In genomic region chr11:95384973-95385320, GRCm38 (mm10) we compare ENCODE assay signal across 8 mouse cellular contexts. TPM values are rescaled to one million over a fixed set of nuclear protein-coding genes. Genes with fewer than 3 reads are reported as not detected.
A peak's percentile ranks its signal among the peaks of the same experiment; 100 is the strongest.
DNase-seq lines count a peak whose midpoint lies in the region; ATAC-seq and TF ChIP-seq lines count a peak whose summit lies in the region.

No protein-coding gene starts in this region.

- under 1% methylated on average over 14 of the region's 14 CpGs for WGBS in heart, embryonic 11.5 days (ENCODE audit: insufficient replicate concordance)
- WGBS in forebrain, embryonic 14.5 days = 0% methylated on average over 14 of the region's 14 CpGs
- under 1% methylated on average over 14 of the region's 14 CpGs for WGBS in liver, embryonic 14.5 days (ENCODE audit: insufficient replicate concordance)

- peak overlapping the region; percentile 87 for H3K4me3 ChIP-seq in heart, embryonic 11.5 days (ENCODE audit: low read depth, low read length)
- peak overlapping the region; percentile 67 to 98 (median 79) for H3K4me3 ChIP-seq in CH12.LX (replicated peaks in 1 of 3; ENCODE audit: low read depth in 2 of 3, low read length in 2 of 3, poor library complexity in 1 of 3)
- H3K4me3 ChIP-seq in forebrain, embryonic 14.5 days (ENCODE audit: low read depth, low read length) = peak overlapping the region; percentile 84
- H3K4me3 ChIP-seq in liver, embryonic 14.5 days (ENCODE audit: insufficient read depth in 1 of 2, low read depth in 2 of 2, low read length in 2 of 2) = peak overlapping the region; percentile 82 to 97

- TF ChIP-seq EP300 in CH12.LX (IDR thresholded peaks at IDR 0.05; ENCODE audit: low read length) = no peak
- no peak for TF ChIP-seq EP300 in liver, embryonic 14.5 days (IDR thresholded peaks at IDR 0.05; ENCODE audit: low read depth)

- H3K27me3 ChIP-seq in heart, embryonic 11.5 days (ENCODE audit: control insufficient read depth, insufficient read depth, low read length) = no peaks in the 10 kb centered on the region
- peaks cover 19% of the 10 kb centered on the region for H3K27me3 ChIP-seq in CH12.LX (replicated peaks)
- no peaks in the 10 kb centered on the region for H3K27me3 ChIP-seq in forebrain, embryonic 14.5 days (replicated peaks; ENCODE audit: control insufficient read depth, insufficient read depth, low read length)
- no peaks in the 10 kb centered on the region for H3K27me3 ChIP-seq in liver, embryonic 14.5 days (ENCODE audit: control insufficient read depth, insufficient read depth, low read length)

- H3K4me1 ChIP-seq in heart, embryonic 11.5 days (ENCODE audit: control insufficient read depth, insufficient read depth, low read length) = peaks cover 5% of the 10 kb centered on the region
- H3K4me1 ChIP-seq in CH12.LX (ENCODE audit: control insufficient read depth in 1 of 2, insufficient read depth in 2 of 2) = peaks cover 3 to 17% of the 10 kb centered on the region in 2 experiments
- peaks cover 7% of the 10 kb centered on the region; the same call in 1 of the 2 replicates for H3K4me1 ChIP-seq in forebrain, embryonic 14.5 days (ENCODE audit: control insufficient read depth, insufficient read depth, low read length)
- H3K4me1 ChIP-seq in liver, embryonic 14.5 days (replicated peaks; ENCODE audit: control insufficient read depth in 2 of 2, insufficient read depth in 2 of 2, low read length in 1 of 2) = peaks cover 11 to 12% of the 10 kb centered on the region in 2 experiments

- H3K4me2 ChIP-seq in heart, embryonic 11.5 days = peak overlapping the region; percentile 60
- peak overlapping the region; percentile 84 for H3K4me2 ChIP-seq in CH12.LX (ENCODE audit: insufficient read depth, low read depth, poor library complexity, severe bottlenecking)
- H3K4me2 ChIP-seq in forebrain, embryonic 14.5 days (ENCODE audit: low read length) = peak overlapping the region; percentile 51
- H3K4me2 ChIP-seq in liver, embryonic 14.5 days (ENCODE audit: low read depth) = peak overlapping the region; percentile 87

- dilution Hi-C loops in CH12.LX (cut with MboI; ENCODE audit: extremely low pct_ligation_motif_present, extremely low pct_unique_long_range_greater_than_20kb, low sequenced_read_pairs) = no loop called here

- in situ Hi-C loops in CH12.LX (cut with MboI; ENCODE audit: low pct_ligation_motif_present, low pct_unique_long_range_greater_than_20kb, low sequenced_read_pairs) = loop anchor here (25.0 kb wide), 1 partner anchor 277 kb away; the partner anchor contains the start of gene Phb

- H3K79me2 ChIP-seq in CH12.LX (replicated peaks; ENCODE audit: control insufficient read depth, extremely low read depth, insufficient read depth, poor library complexity, severe bottlenecking) = peaks cover 14% of the 10 kb centered on the region

- no peak for TF ChIP-seq RAD21 in CH12.LX (IDR thresholded peaks at IDR 0.05; ENCODE audit: low read depth, low read length)

- H3K27ac ChIP-seq in heart, embryonic 11.5 days (ENCODE audit: low read depth, low read length) = peak overlapping the region; percentile 90
- H3K27ac ChIP-seq in CH12.LX (ENCODE audit: insufficient read depth, low read depth) = peak overlapping the region; percentile 59
- H3K27ac ChIP-seq in forebrain, embryonic 14.5 days (ENCODE audit: low read depth, low read length) = peak overlapping the region; percentile 91
- peak overlapping the region; percentile 53 for H3K27ac ChIP-seq in liver, embryonic 14.5 days

- no peak for ATAC-seq in heart, embryonic 11.5 days (replicated peaks; ENCODE audit: insufficient number of reproducible peaks, low FRiP score, low TSS enrichment)
- peak; percentile 29 for ATAC-seq in forebrain, embryonic 14.5 days
- ATAC-seq in liver, embryonic 14.5 days (ENCODE audit: insufficient read depth) = no peak; the same call in 1 of the 2 replicates

- peaks cover 18% of the 10 kb centered on the region for H3K36me3 ChIP-seq in heart, embryonic 11.5 days (ENCODE audit: control insufficient read depth, insufficient read depth, low read length)
- H3K36me3 ChIP-seq in CH12.LX (replicated peaks in 1 of 2; ENCODE audit: control insufficient read depth in 1 of 2, insufficient read depth in 1 of 2, low read length in 1 of 2) = peaks cover 31 to 39% of the 10 kb centered on the region in 2 experiments
- peaks cover 35% of the 10 kb centered on the region for H3K36me3 ChIP-seq in forebrain, embryonic 14.5 days (ENCODE audit: control insufficient read depth, insufficient read depth, low read length)
- peaks cover 28% of the 10 kb centered on the region for H3K36me3 ChIP-seq in liver, embryonic 14.5 days (replicated peaks; ENCODE audit: control insufficient read depth, insufficient read depth, low read depth)

- no peak for TF ChIP-seq POLR2A in CH12.LX (IDR thresholded peaks at IDR 0.05; ENCODE audit: low read depth, low read length)

- no peak for TF ChIP-seq CTCF in CH12.LX (conservative IDR thresholded peaks at IDR 0.05 in 1 of 2, IDR thresholded peaks at IDR 0.05 in 1 of 2; ENCODE audit: low read depth in 2 of 2, low read length in 2 of 2)
- no peak for TF ChIP-seq CTCF in liver, embryonic 14.5 days (IDR thresholded peaks at IDR 0.05; ENCODE audit: low read depth)

- H3K9ac ChIP-seq in heart, embryonic 11.5 days (ENCODE audit: low read depth, low read length) = peak overlapping the region; percentile 93
- peak overlapping the region; percentile 96 for H3K9ac ChIP-seq in CH12.LX (ENCODE audit: insufficient read depth, low read depth)
- H3K9ac ChIP-seq in forebrain, embryonic 14.5 days (ENCODE audit: low read length) = peak overlapping the region; percentile 92
- peak overlapping the region; percentile 82 for H3K9ac ChIP-seq in liver, embryonic 14.5 days (replicated peaks)

- DNase-seq in heart, adult 8-10 months (ENCODE audit: low spot score) = no peak
- DNase-seq in CH12.LX (ENCODE audit: extremely low read depth) = no peak
- no peak for DNase-seq in forebrain, embryonic 14.5 days (ENCODE audit: low spot score)
- no peak for DNase-seq in liver, embryonic 14.5 days (ENCODE audit: low read depth in 3 of 3, low spot score in 3 of 3)
- no peak for DNase-seq in adrenal gland, postnatal 36 days
- DNase-seq in urinary bladder, postnatal 36 days (ENCODE audit: low spot score in 2 of 2) = no peak
- DNase-seq in B cell, adult 2 months = no peak

- no peaks in the 10 kb centered on the region for H3K9me3 ChIP-seq in heart, embryonic 11.5 days (replicated peaks; ENCODE audit: control insufficient read depth, low read length)
- H3K9me3 ChIP-seq in CH12.LX (replicated peaks; ENCODE audit: low read length) = no peaks in the 10 kb centered on the region
- no peaks in the 10 kb centered on the region for H3K9me3 ChIP-seq in forebrain, embryonic 14.5 days (replicated peaks; ENCODE audit: control insufficient read depth, low read length)
- no peaks in the 10 kb centered on the region for H3K9me3 ChIP-seq in liver, embryonic 14.5 days (ENCODE audit: control insufficient read depth, low read length)

TF ChIP-seq in CH12.LX, 34 proteins besides CTCF, POLR2A, EP300 and RAD21:
- TF ChIP-seq NELFE (IDR thresholded peaks at IDR 0.05; ENCODE audit: low read depth, low read length) (0 out of 2 replicates have a peak, but pooled peaks have one; percentile 56), USF1 (IDR thresholded peaks at IDR 0.05; ENCODE audit: low read depth, low read length) (no peak)

RNA-seq across cellular contexts. Expression of gene Slc35b1, which starts 0.5 kb away (rescaled TPM):
- 92.4 and 95.9 TPM in 2 replicates for polyA plus RNA-seq in heart, embryonic 11.5 days (2014; fragmentation: Nextera tagmentation; extraction: Ambion mirVana)
- 10 to 100 TPM; 35.4 to 42.2 (median 36.5) TPM for total RNA-seq in heart, adult 8-10 months (2022)
- total RNA-seq in CH12.LX (2012; rRNA removed) = 47.0 and 74.9 TPM in 2 replicates
- 75.1 and 76.4 TPM in 2 replicates for total RNA-seq in CH12.LX (2014; rRNA removed)
- polyA plus RNA-seq in CH12.LX (2012; ENCODE audit: insufficient read length, low read depth) = 119 and 125 TPM in 2 replicates
- polyA plus RNA-seq in forebrain, embryonic 14.5 days (2014; fragmentation: Nextera tagmentation; extraction: Ambion mirVana) = 168 and 174 TPM in 2 replicates
- polyA plus RNA-seq in liver, embryonic 14.5 days (2012; rRNA removed) = 24.1 and 24.6 TPM in 2 replicates
- 37.4 and 44.9 TPM in 2 replicates for polyA plus RNA-seq in liver, embryonic 14.5 days (2014; fragmentation: Nextera tagmentation; extraction: Ambion mirVana)
- 10 to 100 TPM; 70.3 to 75.0 TPM for total RNA-seq in adrenal gland, postnatal 36 days (2021)

RNA-seq across cellular contexts. Expression of gene Spop, which starts 28.9 kb away (rescaled TPM):
- 81.2 and 82.3 TPM in 2 replicates for polyA plus RNA-seq in heart, embryonic 11.5 days (2014; fragmentation: Nextera tagmentation; extraction: Ambion mirVana)
- 100 to 1,000 TPM; 159 to 184 (median 160) TPM for total RNA-seq in heart, adult 8-10 months (2022)
- total RNA-seq in CH12.LX (2012; rRNA removed) (42.7 and 45.7 TPM in 2 replicates), CH12.LX (2014; rRNA removed) (51.9 and 60.6 TPM in 2 replicates)
- 91.8 and 103 TPM in 2 replicates for polyA plus RNA-seq in CH12.LX (2012; ENCODE audit: insufficient read length, low read depth)
- polyA plus RNA-seq in forebrain, embryonic 14.5 days (2014; fragmentation: Nextera tagmentation; extraction: Ambion mirVana) = 62.0 and 96.6 TPM in 2 replicates
- 18.8 and 22.0 TPM in 2 replicates for polyA plus RNA-seq in liver, embryonic 14.5 days (2012; rRNA removed)
- polyA plus RNA-seq in liver, embryonic 14.5 days (2014; fragmentation: Nextera tagmentation; extraction: Ambion mirVana) = 31.8 and 36.2 TPM in 2 replicates
- total RNA-seq in adrenal gland, postnatal 36 days (2021) = 100 to 1,000 TPM; 154 TPM

RNA-seq across cellular contexts. Expression of gene Fam117a, which starts 48.1 kb away (rescaled TPM):
- polyA plus RNA-seq in heart, embryonic 11.5 days (2014; fragmentation: Nextera tagmentation; extraction: Ambion mirVana) = 14.3 and 19.4 TPM in 2 replicates
- 1 to 10 TPM; 5.1 to 6.6 (median 6.0) TPM for total RNA-seq in heart, adult 8-10 months (2022)
- 1.5 and 2.2 TPM in 2 replicates for total RNA-seq in CH12.LX (2012; rRNA removed)
- 0.54 and 0.62 TPM in 2 replicates for total RNA-seq in CH12.LX (2014; rRNA removed)
- polyA plus RNA-seq in CH12.LX (2012; ENCODE audit: insufficient read length, low read depth) = 0.91 and 0.98 TPM in 2 replicates
- 3.3 and 4.0 TPM in 2 replicates for polyA plus RNA-seq in forebrain, embryonic 14.5 days (2014; fragmentation: Nextera tagmentation; extraction: Ambion mirVana)
- 103 and 114 TPM in 2 replicates for polyA plus RNA-seq in liver, embryonic 14.5 days (2012; rRNA removed)
- 71.6 and 80.9 TPM in 2 replicates for polyA plus RNA-seq in liver, embryonic 14.5 days (2014; fragmentation: Nextera tagmentation; extraction: Ambion mirVana)
- 10 to 100 TPM; 13.7 to 15.4 TPM for total RNA-seq in adrenal gland, postnatal 36 days (2021)
